Mouse (Mus musculus): ENCODE results near the gene Ldlrad3. TPM values are rescaled to one million over a fixed set of nuclear protein-coding genes. Genes with fewer than 3 reads are reported as not detected.

Ldlrad3 gene
- polyA plus RNA-seq, 1 experiment = 35.9 TPM

DNA sequence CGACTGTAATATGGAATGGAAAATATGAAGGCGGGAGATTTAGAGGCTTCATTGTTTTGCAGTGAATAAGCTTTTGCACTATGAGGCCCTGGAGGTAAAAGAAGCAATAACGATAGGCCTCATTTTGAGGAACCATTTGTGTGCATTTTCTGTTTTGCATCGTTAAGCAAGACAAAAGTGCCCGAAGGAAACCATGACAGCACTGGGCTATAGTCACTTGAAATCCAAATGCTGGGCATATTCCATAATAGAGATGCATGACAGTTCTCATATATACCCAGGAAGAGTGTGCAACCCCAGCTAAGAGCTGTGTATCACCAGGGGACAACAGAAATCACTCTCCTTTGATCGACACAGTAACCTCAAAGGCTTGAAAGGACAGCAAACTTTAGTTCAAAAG is 38.1 kb downstream of the Ldlrad3 start:
- Histone ChIP-seq H3K27ac (ENCODE audit: insufficient read depth, low read depth, low read length) (peak overlapping the region; percentile 40), H3K4me1 (ENCODE audit: control insufficient read depth, insufficient read depth, low read length) (peaks cover 62% of the 10 kb centered on the region), H3K4me3 (ENCODE audit: insufficient read depth, low read length) (no peak overlapping the region)
- TF ChIP-seq POLR2A (IDR thresholded peaks at IDR 0.05; ENCODE audit: borderline replicate concordance, low read depth, low read length) (no peak), CTCF (IDR thresholded peaks at IDR 0.05; ENCODE audit: low read depth, low read length) (no peak)

DNA sequence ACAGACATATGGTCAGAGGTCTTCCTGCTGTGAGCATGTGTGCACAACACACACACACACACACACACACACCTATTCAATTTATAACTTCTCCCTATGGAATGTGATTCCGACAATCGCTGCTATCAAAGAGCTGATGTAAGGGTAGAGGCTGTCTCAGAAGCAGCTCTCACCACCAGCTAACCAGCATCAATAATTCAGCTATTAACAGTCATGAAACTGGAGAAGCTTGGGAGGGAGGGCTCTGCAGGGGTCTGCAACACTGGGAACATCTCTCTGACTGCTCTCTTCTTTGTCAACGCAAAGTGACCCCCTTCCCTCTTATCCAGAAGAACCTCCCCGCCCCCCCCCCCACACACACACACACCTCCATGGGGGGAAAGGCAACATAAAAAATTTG is 38.6 kb downstream of the Ldlrad3 start:
- TF ChIP-seq CTCF (IDR thresholded peaks at IDR 0.05; ENCODE audit: low read depth, low read length) (no peak), POLR2A (IDR thresholded peaks at IDR 0.05; ENCODE audit: borderline replicate concordance, low read depth, low read length) (no peak)
- no peak overlapping the region for H3K4me3 ChIP-seq (ENCODE audit: insufficient read depth, low read length)
- no peak overlapping the region for H3K27ac ChIP-seq (ENCODE audit: insufficient read depth, low read depth, low read length)
- H3K4me1 ChIP-seq (ENCODE audit: control insufficient read depth, insufficient read depth, low read length) = peaks cover 58% of the 10 kb centered on the region

DNA sequence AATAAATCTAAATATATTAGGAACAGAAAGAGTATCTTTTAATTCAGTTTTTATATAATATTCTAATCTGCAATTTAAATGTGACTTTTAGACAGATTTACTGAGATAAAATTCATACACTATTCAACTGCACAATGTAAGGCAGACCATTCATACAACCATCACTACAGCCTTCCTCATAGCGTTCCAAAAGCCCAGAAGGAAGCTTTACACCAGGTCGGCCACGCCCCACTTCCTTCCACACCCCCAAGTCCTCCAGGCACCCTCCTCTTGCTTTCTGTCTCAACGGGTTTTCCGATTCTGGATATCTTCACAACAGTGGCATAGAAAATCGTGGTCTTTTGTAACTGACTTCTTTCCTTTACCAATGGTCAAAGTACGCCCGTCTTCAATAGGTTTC is 39.8 kb downstream of the Ldlrad3 start:
- Histone ChIP-seq H3K27ac (ENCODE audit: insufficient read depth, low read depth, low read length) (peak overlapping the region; percentile 29; the same call in 1 of the 2 replicates), H3K4me3 (ENCODE audit: insufficient read depth, low read length) (peak overlapping the region; percentile 52), H3K4me1 (ENCODE audit: control insufficient read depth, insufficient read depth, low read length) (peaks cover 56% of the 10 kb centered on the region)
- TF ChIP-seq POLR2A (IDR thresholded peaks at IDR 0.05; ENCODE audit: borderline replicate concordance, low read depth, low read length) = no peak
- no peak for TF ChIP-seq CTCF (IDR thresholded peaks at IDR 0.05; ENCODE audit: low read depth, low read length)

DNA sequence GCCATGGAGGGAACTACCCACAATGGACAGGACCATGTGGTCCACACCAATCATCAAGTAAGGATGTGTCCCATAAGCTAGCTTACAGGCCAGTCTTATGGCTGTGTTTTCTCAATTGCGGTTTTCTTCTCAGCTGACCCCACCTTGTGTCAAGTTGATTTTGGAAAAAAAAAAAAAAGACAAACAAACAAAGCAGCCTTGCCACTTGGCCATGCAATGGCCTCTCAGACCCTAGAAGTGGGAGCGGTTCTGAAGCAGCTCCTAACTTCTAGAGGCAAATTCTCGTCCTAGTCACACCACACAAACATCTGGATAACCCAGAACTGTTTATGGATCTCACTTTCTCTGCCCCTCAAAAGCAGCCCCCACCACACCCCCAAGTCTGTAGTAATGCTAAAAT is 41.1 kb downstream of the Ldlrad3 start:
- TF ChIP-seq POLR2A (IDR thresholded peaks at IDR 0.05; ENCODE audit: borderline replicate concordance, low read depth, low read length) = no peak
- TF ChIP-seq CTCF (IDR thresholded peaks at IDR 0.05; ENCODE audit: low read depth, low read length) = no peak
- Histone ChIP-seq H3K27ac (ENCODE audit: insufficient read depth, low read depth, low read length) (no peak overlapping the region), H3K4me3 (ENCODE audit: insufficient read depth, low read length) (no peak overlapping the region), H3K4me1 (ENCODE audit: control insufficient read depth, insufficient read depth, low read length) (peaks cover 51% of the 10 kb centered on the region)

DNA sequence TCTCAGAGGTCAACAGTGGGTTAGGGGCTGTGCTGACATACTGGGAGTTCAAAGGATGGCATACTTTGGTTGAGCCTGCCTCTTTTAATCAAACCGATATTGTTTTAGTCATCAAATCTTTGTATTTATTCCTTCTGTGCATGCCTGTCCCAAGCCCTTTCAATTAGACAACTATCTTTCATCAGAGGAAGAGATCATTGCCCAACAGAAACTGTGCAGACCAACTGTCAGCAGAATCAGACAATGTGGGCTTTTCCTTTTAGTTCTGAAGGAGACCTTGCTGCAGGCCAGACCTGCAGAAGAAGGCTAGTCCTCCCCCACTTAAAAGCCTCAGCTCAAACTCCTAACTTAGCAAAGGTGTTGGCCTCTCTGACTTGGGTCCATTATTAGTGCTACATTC is 41.9 kb downstream of the Ldlrad3 start:
- peaks cover 53% of the 10 kb centered on the region for H3K4me1 ChIP-seq (ENCODE audit: control insufficient read depth, insufficient read depth, low read length)
- TF ChIP-seq CTCF (IDR thresholded peaks at IDR 0.05; ENCODE audit: low read depth, low read length) (no peak), POLR2A (IDR thresholded peaks at IDR 0.05; ENCODE audit: borderline replicate concordance, low read depth, low read length) (no peak)
- no peak overlapping the region for H3K4me3 ChIP-seq (ENCODE audit: insufficient read depth, low read length)
- no peak overlapping the region for H3K27ac ChIP-seq (ENCODE audit: insufficient read depth, low read depth, low read length)

DNA sequence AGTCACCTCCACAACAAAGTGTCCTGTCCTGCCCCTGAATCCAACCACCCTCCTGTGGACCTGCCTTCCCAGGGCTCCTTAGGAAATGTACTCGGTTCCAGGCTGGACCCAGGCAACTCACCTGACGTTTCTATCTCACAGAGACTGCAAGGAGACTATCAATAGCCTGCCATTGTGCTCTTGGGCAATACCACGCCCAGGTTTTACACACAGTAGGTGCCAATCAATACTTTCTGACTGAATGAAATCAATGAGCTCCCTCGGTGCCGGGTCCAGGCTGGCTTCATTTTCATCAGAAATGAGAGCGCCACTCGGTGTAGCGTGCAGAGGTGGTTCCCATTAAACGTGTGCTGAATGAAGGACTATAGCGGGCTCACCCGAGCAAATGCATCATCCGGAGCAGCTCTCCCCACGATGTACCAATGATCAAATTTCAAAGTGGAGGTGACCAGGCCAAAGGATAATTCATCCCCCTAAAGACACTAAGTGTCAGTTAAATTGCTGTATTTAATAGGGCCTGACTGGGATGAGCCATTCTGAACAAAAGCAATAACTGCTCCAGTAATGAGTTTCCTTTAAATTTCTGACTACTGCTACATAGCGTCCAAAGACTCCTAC is 43.4 kb downstream of the Ldlrad3 start:
- TF ChIP-seq POLR2A (IDR thresholded peaks at IDR 0.05; ENCODE audit: borderline replicate concordance, low read depth, low read length) (no peak), CTCF (IDR thresholded peaks at IDR 0.05; ENCODE audit: low read depth, low read length) (no peak)
- Histone ChIP-seq H3K27ac (ENCODE audit: insufficient read depth, low read depth, low read length) (no peak overlapping the region), H3K4me1 (ENCODE audit: control insufficient read depth, insufficient read depth, low read length) (peaks cover 56% of the 10 kb centered on the region), H3K4me3 (ENCODE audit: insufficient read depth, low read length) (no peak overlapping the region)

DNA sequence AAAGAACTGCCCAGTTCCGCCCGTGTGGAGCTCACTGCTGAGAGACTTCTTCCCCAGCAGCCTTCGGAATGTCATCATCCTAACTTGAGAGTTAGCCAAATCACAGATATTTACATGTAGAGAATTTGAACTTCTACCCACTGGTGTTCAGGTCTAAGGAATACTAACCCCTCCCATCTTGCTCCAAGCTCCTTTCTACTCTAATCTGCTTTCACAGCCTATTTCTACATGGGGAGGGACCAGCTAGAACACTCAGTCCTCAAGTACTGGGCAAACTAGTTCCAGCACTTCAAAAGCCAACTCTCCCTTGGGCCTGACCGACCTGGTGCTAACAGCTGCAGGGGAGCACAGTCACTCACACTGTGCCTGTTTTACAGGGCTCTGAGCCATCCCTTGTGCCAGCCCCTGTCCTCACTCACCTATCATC is 44.0 kb downstream of the Ldlrad3 start:
- H3K4me3 ChIP-seq (ENCODE audit: insufficient read depth, low read length) = no peak overlapping the region
- no peak overlapping the region for H3K27ac ChIP-seq (ENCODE audit: insufficient read depth, low read depth, low read length)
- peaks cover 53% of the 10 kb centered on the region for H3K4me1 ChIP-seq (ENCODE audit: control insufficient read depth, insufficient read depth, low read length)
- TF ChIP-seq POLR2A (IDR thresholded peaks at IDR 0.05; ENCODE audit: borderline replicate concordance, low read depth, low read length) (no peak), CTCF (IDR thresholded peaks at IDR 0.05; ENCODE audit: low read depth, low read length) (no peak)

DNA sequence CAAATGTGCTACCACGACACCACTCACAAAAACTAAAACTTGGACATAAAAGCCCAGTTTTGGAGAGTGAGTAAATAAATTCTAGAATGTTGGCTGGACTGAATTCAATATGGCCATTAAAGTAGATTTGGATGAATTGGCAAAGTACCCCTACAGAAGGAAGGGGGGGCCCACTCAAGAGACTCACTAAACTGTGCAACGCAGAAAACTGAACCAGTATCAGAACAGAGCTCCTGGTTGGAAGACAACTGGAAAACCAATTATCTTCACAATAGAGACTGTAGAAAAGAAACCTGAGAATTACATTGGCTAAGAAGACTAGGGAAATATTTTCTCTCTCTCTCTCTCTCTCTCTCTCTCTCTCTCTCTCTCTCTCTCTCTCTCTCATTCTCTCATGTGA is 45.0 kb downstream of the Ldlrad3 start:
- H3K27ac ChIP-seq (ENCODE audit: insufficient read depth, low read depth, low read length) = no peak overlapping the region
- peaks cover 51% of the 10 kb centered on the region for H3K4me1 ChIP-seq (ENCODE audit: control insufficient read depth, insufficient read depth, low read length)
- no peak overlapping the region for H3K4me3 ChIP-seq (ENCODE audit: insufficient read depth, low read length)
- TF ChIP-seq CTCF (IDR thresholded peaks at IDR 0.05; ENCODE audit: low read depth, low read length) = no peak

DNA sequence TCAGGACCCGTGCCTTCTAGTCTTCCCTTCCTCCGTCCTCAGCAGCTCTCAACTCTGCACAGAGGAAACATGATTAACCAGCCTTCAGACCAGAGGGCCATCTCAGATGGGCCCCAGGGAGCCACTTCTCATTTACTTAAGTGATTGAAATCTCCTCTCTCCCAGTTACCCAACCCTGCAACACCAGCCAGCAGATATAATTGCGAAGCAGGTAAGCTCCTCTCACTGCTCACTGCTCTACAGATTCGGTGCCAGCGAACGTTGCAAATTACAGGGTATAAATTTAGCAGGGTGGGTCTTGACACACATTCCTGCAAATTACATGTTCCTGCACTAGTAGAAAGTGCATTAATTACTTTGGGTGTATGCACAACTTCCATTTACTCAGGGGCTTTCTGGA is 48.3 kb downstream of the Ldlrad3 start:
- Histone ChIP-seq H3K4me3 (ENCODE audit: insufficient read depth, low read length) (no peak overlapping the region), H3K4me1 (ENCODE audit: control insufficient read depth, insufficient read depth, low read length) (peaks cover 28% of the 10 kb centered on the region), H3K27ac (ENCODE audit: insufficient read depth, low read depth, low read length) (no peak overlapping the region)
- TF ChIP-seq POLR2A (IDR thresholded peaks at IDR 0.05; ENCODE audit: borderline replicate concordance, low read depth, low read length) = no peak
- no peak for TF ChIP-seq CTCF (IDR thresholded peaks at IDR 0.05; ENCODE audit: low read depth, low read length)

DNA sequence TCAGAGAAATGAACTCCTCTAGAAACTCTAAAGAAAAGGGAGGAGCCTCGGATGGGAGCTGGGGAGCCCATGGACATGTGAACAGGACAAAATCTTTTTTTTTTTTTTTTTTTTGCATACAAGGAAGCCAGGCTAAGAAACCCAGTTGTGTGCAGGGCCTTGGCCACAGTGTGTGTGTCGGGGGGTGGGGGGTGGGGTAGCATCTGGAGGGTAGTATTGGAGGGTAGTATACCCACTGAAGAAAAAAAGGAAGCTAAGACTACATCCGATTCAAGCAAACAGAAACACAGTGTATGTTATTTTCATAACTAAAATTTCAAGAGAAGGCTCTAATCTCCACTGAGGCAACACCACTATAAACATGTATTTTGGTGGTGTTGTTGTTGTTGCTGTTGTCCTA is 50.0 kb downstream of the Ldlrad3 start:
- TF ChIP-seq CTCF (IDR thresholded peaks at IDR 0.05; ENCODE audit: low read depth, low read length) (no peak), POLR2A (IDR thresholded peaks at IDR 0.05; ENCODE audit: borderline replicate concordance, low read depth, low read length) (no peak)
- Histone ChIP-seq H3K4me1 (ENCODE audit: control insufficient read depth, insufficient read depth, low read length) (peaks cover 22% of the 10 kb centered on the region), H3K27ac (ENCODE audit: insufficient read depth, low read depth, low read length) (no peak overlapping the region), H3K4me3 (ENCODE audit: insufficient read depth, low read length) (no peak overlapping the region)
